Mouse (Mus musculus) stomach, postnatal 0 days (tissue): ENCODE measurements around the gene Pdik1l. TPM values are rescaled to one million over a fixed set of nuclear protein-coding genes. Genes with fewer than 3 reads are reported as not detected.
"Not testable (repeated sequence)": the region's sequence is repeated elsewhere in the genome, so short reads cannot be mapped to it uniquely, and the experiment has no call there.

ENCODE experiments used
- ATAC-seq: fragments of 200-750 bp; cut with Nextera tagmentation; 2 replicates; pipeline ENCODE4 v1.8.0; 2017; ENCODE audit not compliant: low FRiP score, low TSS enrichment
- DNase-seq: peaks from one replicate; pipeline ENCODE4 v3.0.0-alpha.2; 2016; ENCODE audit warnings: low spot score
- H3K27ac ChIP-seq: fragments of 300-500 bp; sonication (generic); replicated peaks from 2 replicates; pipeline ENCODE4 v1.5.1; 2014; ENCODE audit warnings: mild to moderate bottlenecking, control low read depth
- H3K27me3 ChIP-seq: fragments of 300-500 bp; sonication (generic); 2 replicates; pipeline ENCODE4 v1.6.1; 2014; ENCODE audit warnings: low read length; ENCODE audit not compliant: control insufficient read depth, insufficient read depth
- H3K36me3 ChIP-seq: fragments of 300-500 bp; sonication (generic); 2 replicates; pipeline ENCODE4 v1.6.1; 2014; ENCODE audit warnings: low read length, mixed read lengths; ENCODE audit not compliant: control insufficient read depth, insufficient read depth
- H3K4me1 ChIP-seq: fragments of 300-500 bp; sonication (generic); replicated peaks from 2 replicates; pipeline ENCODE4 v1.6.1; 2014; ENCODE audit warnings: antibody characterized with exemption; ENCODE audit not compliant: control insufficient read depth, insufficient read depth
- H3K4me2 ChIP-seq: fragments of 300-500 bp; sonication (generic); replicated peaks from 2 replicates; pipeline ENCODE4 v1.6.1; 2014; ENCODE audit warnings: low read depth, mild to moderate bottlenecking, control low read depth, moderate library complexity
- H3K4me3 ChIP-seq: fragments of 300-500 bp; sonication (generic); 2 replicates; pipeline ENCODE4 v1.5.1; 2014; ENCODE audit warnings: low read depth, low read length, control low read depth
- H3K9ac ChIP-seq: fragments of 300-500 bp; sonication (generic); 2 replicates; pipeline ENCODE4 v1.6.1; 2014; ENCODE audit warnings: mild to moderate bottlenecking, low read length, control low read depth, mixed read lengths
- H3K9me3 ChIP-seq: fragments of 300-500 bp; sonication (generic); 2 replicates; pipeline ENCODE4 v1.6.1; 2016; ENCODE audit warnings: low read length; ENCODE audit not compliant: control insufficient read depth
- CTCF ChIP-seq: IDR thresholded peaks from 2 replicates; pipeline ENCODE4 v1.5.1; 2016; ENCODE audit warnings: antibody characterized with exemption, low read depth, mild to moderate bottlenecking, moderate library complexity
- EP300 ChIP-seq: optimal IDR thresholded peaks from 2 replicates; pipeline ENCODE3; 2016; ENCODE audit warnings: antibody characterized with exemption
- WGBS: fragments of 180-500 bp; shearing (Covaris S2); extraction: QIAGEN DNeasy Blood & Tissue Kit; methylation state at CpG from one replicate; pipeline ENCODE4 v1.1.7; 2014; 5-methylcytosine and 5-hydroxymethylcytosine counted together
- polyA plus RNA-seq: library from polyadenylated mRNA; unstranded; fragments of >200 nt; fragmentation: Nextera tagmentation; extraction: Ambion mirVana; gene quantifications from 2 replicates; pipeline ENCODE4 v1.2.1, GENCODE M21; 2015

The Pdik1l gene
- polyA plus RNA-seq, 1 experiment from 2014 or later, result 8.4 TPM

DNA sequence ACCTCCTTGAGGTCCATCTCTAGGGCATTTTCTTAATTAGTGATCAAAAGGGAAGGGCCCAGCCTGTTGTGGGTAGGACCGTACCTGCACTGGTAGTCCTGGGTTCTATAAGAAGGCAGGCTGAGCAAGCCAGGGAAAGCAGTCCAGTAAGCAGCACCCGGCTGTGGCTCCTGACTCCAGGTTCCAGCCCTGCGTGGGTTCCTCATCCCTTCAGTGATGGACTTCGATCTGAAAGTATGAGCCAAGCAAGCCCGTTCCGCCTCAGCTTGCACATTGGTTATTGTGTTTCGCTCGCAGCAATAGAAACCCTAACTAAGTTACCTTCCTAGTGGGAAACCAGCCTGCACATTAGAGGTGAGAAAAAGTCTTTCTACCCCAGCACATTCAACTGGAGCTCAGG is 9.7 kb upstream of the Pdik1l start:
- H3K4me2 ChIP-seq, result no peak overlapping the region
- H3K9me3 ChIP-seq, result no peaks in the 10 kb centered on the region
- no peaks in the 10 kb centered on the region for H3K4me1 ChIP-seq
- no peaks in the 10 kb centered on the region for H3K36me3 ChIP-seq
- H3K27ac ChIP-seq, result no peak overlapping the region
- DNase-seq (no peak), ATAC-seq (no peak)
- H3K4me3 ChIP-seq, result no peak overlapping the region
- H3K9ac ChIP-seq, result no peak overlapping the region
- TF ChIP-seq CTCF (no peak), EP300 (no peak)
- H3K27me3 ChIP-seq, result no peaks in the 10 kb centered on the region
- whole genome bisulfite sequencing, result 94% methylated on average over 8 of the region's 8 CpGs

DNA sequence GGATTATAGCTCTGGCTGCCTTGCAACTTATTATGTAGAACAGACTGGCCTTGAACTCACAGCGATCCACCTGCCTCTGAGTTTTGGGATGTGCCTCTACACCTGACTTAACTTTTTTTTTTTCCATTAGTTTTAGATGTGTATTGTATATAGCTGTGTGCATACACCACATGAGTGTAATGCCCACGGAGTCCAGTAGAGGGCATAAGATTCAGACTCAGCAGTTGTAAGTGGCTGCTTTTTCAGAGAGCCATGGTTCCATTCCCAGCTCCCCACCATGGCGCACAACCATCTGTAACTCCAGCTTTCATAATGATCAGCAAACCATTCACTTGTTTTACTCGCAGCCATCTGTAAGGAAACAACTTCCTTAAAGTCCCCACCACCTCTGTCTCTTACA is 8.8 kb upstream of the Pdik1l start:
- Histone ChIP-seq H3K36me3 (no peaks in the 10 kb centered on the region), H3K9ac (no peak overlapping the region), H3K27ac (no peak overlapping the region), H3K4me1 (no peaks in the 10 kb centered on the region), H3K4me2 (no peak overlapping the region), H3K4me3 (no peak overlapping the region), H3K27me3 (no peaks in the 10 kb centered on the region), H3K9me3 (no peaks in the 10 kb centered on the region)
- TF ChIP-seq CTCF, result peak; percentile 33
- no peak for TF ChIP-seq EP300
- no peak for DNase-seq
- WGBS, result 87% methylated on average over 4 of the region's 4 CpGs
- no peak for ATAC-seq

GRCm38 (mm10) chr4:134296096-134296495 is 8.4 kb upstream of the Pdik1l start:
- not testable (repeated sequence) for H3K9ac ChIP-seq, H3K27ac ChIP-seq, H3K4me2 ChIP-seq, H3K4me3 ChIP-seq, ATAC-seq, H3K27me3 ChIP-seq, H3K36me3 ChIP-seq, DNase-seq, H3K9me3 ChIP-seq, H3K4me1 ChIP-seq
- TF ChIP-seq CTCF, result 0 out of 2 replicates have a peak, but pooled peaks have one; percentile 10
- WGBS, result 85% methylated on average over 4 of the region's 4 CpGs

GRCm38 (mm10) chr4:134293692-134294163 is 6.0 kb upstream of the Pdik1l start:
- no peaks in the 10 kb centered on the region for H3K27me3 ChIP-seq
- ATAC-seq (no peak), DNase-seq (no peak)
- H3K9me3 ChIP-seq, result no peaks in the 10 kb centered on the region
- no peak overlapping the region for H3K9ac ChIP-seq
- WGBS, result 55% methylated on average over 9 of the region's 9 CpGs
- no peak for TF ChIP-seq CTCF
- no peak for TF ChIP-seq EP300
- H3K27ac ChIP-seq, result no peak overlapping the region
- H3K4me1 ChIP-seq, result 0 out of 2 replicates have a peak, but pooled peaks cover 1% of the 10 kb centered on the region
- no peaks in the 10 kb centered on the region for H3K36me3 ChIP-seq
- H3K4me3 ChIP-seq, result no peak overlapping the region
- no peak overlapping the region for H3K4me2 ChIP-seq

DNA sequence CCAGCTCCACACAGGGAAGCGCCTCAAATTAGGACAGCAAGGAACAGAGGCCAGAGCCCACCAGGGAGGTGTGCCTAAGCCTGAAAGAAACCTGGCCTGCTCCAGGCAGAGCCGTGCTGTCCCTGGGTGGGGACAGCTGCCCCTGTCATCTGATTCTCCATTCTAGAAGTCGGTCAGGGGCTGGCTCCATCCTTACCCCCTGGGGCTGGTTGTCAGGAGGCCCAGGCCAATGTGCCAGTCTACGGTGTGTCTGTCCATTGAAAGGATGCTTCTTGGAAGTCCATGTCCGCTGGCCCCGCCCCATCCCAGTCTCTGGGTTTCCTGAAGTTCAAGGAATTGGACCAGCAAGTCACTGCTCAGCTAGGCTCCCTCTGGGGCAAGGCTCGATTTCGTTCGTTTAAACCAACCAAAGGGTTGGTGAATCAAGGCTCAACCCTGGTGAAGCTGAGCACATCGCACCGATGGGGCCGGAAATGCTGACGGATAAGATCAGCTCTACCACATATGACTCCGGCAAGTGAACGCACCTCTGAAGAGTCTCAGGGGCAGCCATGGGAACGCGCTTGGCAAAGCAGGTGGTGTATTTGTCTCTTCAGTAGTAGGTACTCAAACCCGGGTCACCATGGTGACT is 5.5 kb upstream of the Pdik1l start:
- Histone ChIP-seq H3K27me3 (no peaks in the 10 kb centered on the region), H3K9ac (no peak overlapping the region), H3K4me1 (0 out of 2 replicates have a peak, but pooled peaks cover 3% of the 10 kb centered on the region), H3K4me3 (no peak overlapping the region), H3K27ac (no peak overlapping the region), H3K36me3 (no peaks in the 10 kb centered on the region), H3K4me2 (no peak overlapping the region), H3K9me3 (no peaks in the 10 kb centered on the region)
- WGBS, result 69% methylated on average over 18 of the region's 18 CpGs
- ATAC-seq, result no peak
- no peak for TF ChIP-seq EP300
- no peak for DNase-seq

GRCm38 (mm10) chr4:134292067-134292466 is 4.4 kb upstream of the Pdik1l start:
- Histone ChIP-seq H3K27ac (no peak overlapping the region), H3K27me3 (no peaks in the 10 kb centered on the region), H3K36me3 (no peaks in the 10 kb centered on the region), H3K9ac (no peak overlapping the region), H3K4me1 (0 out of 2 replicates have a peak, but pooled peaks cover 3% of the 10 kb centered on the region), H3K4me3 (no peak overlapping the region), H3K9me3 (no peaks in the 10 kb centered on the region), H3K4me2 (no peak overlapping the region)
- TF ChIP-seq CTCF (peak; percentile 95), EP300 (no peak)
- WGBS, result 14% methylated on average over 7 of the region's 7 CpGs
- peak; percentile 88 for DNase-seq
- no peak for ATAC-seq
